Mouse (Mus musculus): Measurements from ENCODE around the gene Inpp5b.

Inpp5b gene

GRCm38 (mm10) chr4:124809136-124809883 is 67.7 kb downstream of the Inpp5b start:
- DNase-seq (ENCODE audit: extremely low spot score, low read depth, low spot score): no peak

- no peak for DNase-seq (ENCODE audit: extremely low spot score, low read depth, low spot score)
Observed at GRCm38 (mm10) chr4:124810056-124810455, 68.4 kb downstream of the Inpp5b start.

- no peak for DNase-seq (ENCODE audit: extremely low spot score, low read depth, low spot score)
Observed at GRCm38 (mm10) chr4:124811347-124811975, 69.8 kb downstream of the Inpp5b start.

GRCm38 (mm10) chr4:124815901-124816300 is 74.3 kb downstream of the Inpp5b start:
- no peak for DNase-seq (ENCODE audit: extremely low spot score, low read depth, low spot score)

- no peak for DNase-seq (ENCODE audit: extremely low spot score, low read depth, low spot score)
Observed at GRCm38 (mm10) chr4:124817803-124818202, 76.2 kb downstream of the Inpp5b start.

- DNase-seq (ENCODE audit: extremely low spot score, low read depth, low spot score): no peak
Observed at GRCm38 (mm10) chr4:124818832-124819231, 77.2 kb downstream of the Inpp5b start.

- no peak for DNase-seq (ENCODE audit: extremely low spot score, low read depth, low spot score)
Observed at GRCm38 (mm10) chr4:124824967-124825366, 83.3 kb downstream of the Inpp5b start.

- no peak for DNase-seq (ENCODE audit: extremely low spot score, low read depth, low spot score)
Observed at GRCm38 (mm10) chr4:124825371-124825965, 83.8 kb downstream of the Inpp5b start.

- DNase-seq (ENCODE audit: extremely low spot score, low read depth, low spot score): no peak
Observed at GRCm38 (mm10) chr4:124829671-124830070, 88.0 kb downstream of the Inpp5b start.

- no peak for DNase-seq (ENCODE audit: extremely low spot score, low read depth, low spot score)
Observed at GRCm38 (mm10) chr4:124832796-124833195, 91.1 kb downstream of the Inpp5b start.

GRCm38 (mm10) chr4:124838035-124838700 is 96.5 kb downstream of the Inpp5b start:
- DNase-seq (ENCODE audit: extremely low spot score, low read depth, low spot score): no peak

- no peak for DNase-seq (ENCODE audit: extremely low spot score, low read depth, low spot score)
Observed at GRCm38 (mm10) chr4:124840998-124841397, 99.3 kb downstream of the Inpp5b start.

- no peak for DNase-seq (ENCODE audit: extremely low spot score, low read depth, low spot score)
Observed at GRCm38 (mm10) chr4:124843493-124843892, 101.8 kb downstream of the Inpp5b start.

GRCm38 (mm10) chr4:124847573-124847972 is 105.9 kb downstream of the Inpp5b start:
- no peak for DNase-seq (ENCODE audit: extremely low spot score, low read depth, low spot score)

- no peak for DNase-seq (ENCODE audit: extremely low spot score, low read depth, low spot score)
Observed at GRCm38 (mm10) chr4:124849631-124850260, 108.1 kb downstream of the Inpp5b start.

- DNase-seq (ENCODE audit: extremely low spot score, low read depth, low spot score): peak; percentile 50
Observed at GRCm38 (mm10) chr4:124850261-124850913, 108.7 kb downstream of the Inpp5b start, which contains the start of gene Yrdc. Yrdc (plus strand) TSS chr4:124850679.
